Mouse (Mus musculus) neural tube, embryonic 13.5 days (tissue): ENCODE results near the gene Mrtfa. TPM values are rescaled to one million over a fixed set of nuclear protein-coding genes. Genes with fewer than 3 reads are reported as not detected.

Experiments
- ATAC-seq: fragments of 200-750 bp; cut with Nextera tagmentation; 2 replicates; pipeline ENCODE4 v1.8.0; 2017; ENCODE audit warnings: low read depth, mild to moderate bottlenecking, moderate TSS enrichment, moderate library complexity
- H3K27ac ChIP-seq: fragments of 300-500 bp; sonication (generic); replicated peaks from 2 replicates; pipeline ENCODE4 v1.5.1; 2015; ENCODE audit warnings: moderate library complexity, mild to moderate bottlenecking, inconsistent platforms
- H3K27me3 ChIP-seq: fragments of 300-500 bp; sonication (generic); 2 replicates; pipeline ENCODE4 v1.6.1; 2015; ENCODE audit warnings: mild to moderate bottlenecking, inconsistent platforms
- H3K36me3 ChIP-seq: fragments of 300-500 bp; sonication (generic); 2 replicates; pipeline ENCODE4 v1.6.1; 2015; ENCODE audit warnings: mild to moderate bottlenecking, inconsistent platforms
- H3K4me1 ChIP-seq: fragments of 300-500 bp; sonication (generic); replicated peaks from 2 replicates; pipeline ENCODE4 v1.6.1; 2015; ENCODE audit warnings: inconsistent platforms
- H3K4me2 ChIP-seq: fragments of 300-500 bp; sonication (generic); 2 replicates; pipeline ENCODE4 v1.6.1; 2015; ENCODE audit warnings: inconsistent platforms, mild to moderate bottlenecking, moderate library complexity
- H3K4me3 ChIP-seq: fragments of 300-500 bp; sonication (generic); 2 replicates; pipeline ENCODE4 v1.5.1; 2015; ENCODE audit warnings: mild to moderate bottlenecking, inconsistent platforms
- H3K9ac ChIP-seq: fragments of 300-500 bp; sonication (generic); 2 replicates; pipeline ENCODE4 v1.6.1; 2015; ENCODE audit warnings: moderate library complexity, mild to moderate bottlenecking, inconsistent platforms
- H3K9me3 ChIP-seq: fragments of 300-500 bp; sonication (generic); 2 replicates; pipeline ENCODE4 v1.6.1; 2016; ENCODE audit warnings: inconsistent platforms
- WGBS: fragments of 180-500 bp; shearing (Covaris S2); methylation state at CpG from one replicate; pipeline ENCODE4 v1.1.7; 2015; 5-methylcytosine and 5-hydroxymethylcytosine counted together
- polyA plus RNA-seq: library from polyadenylated mRNA; unstranded; fragments of >200 nt; fragmentation: Nextera tagmentation; extraction: Ambion mirVana; gene quantifications from 2 replicates; pipeline ENCODE4 v1.2.1, GENCODE M21; 2015

Mrtfa gene
- 23.3 and 27.1 TPM in 2 replicates for polyA plus RNA-seq

GRCm38 (mm10) chr15:81190630-81191178 is at the start of gene Mrtfa:
Gene Mrtfa, minus strand, starts transcription at chr15:81190757.
- Histone ChIP-seq H3K9ac (peak within 1 kb of the TSS; percentile 97), H3K4me3 (peak within 1 kb of the TSS; percentile 98), H3K4me1 (peaks cover 30% of the 10 kb centered on the region), H3K36me3 (peaks cover 8% of the 10 kb centered on the region), H3K27me3 (no peaks in the 10 kb centered on the region), H3K9me3 (no peaks in the 10 kb centered on the region), H3K4me2 (peak within 1 kb of the TSS; percentile 85), H3K27ac (peak within 1 kb of the TSS; percentile 87)
- WGBS, result under 1% methylated on average over 48 of the region's 48 CpGs
- peak; percentile 99 for ATAC-seq

GRCm38 (mm10) chr15:81239794-81240343 is 49.3 kb upstream of the Mrtfa start:
- Histone ChIP-seq H3K4me1 (peaks cover 16% of the 10 kb centered on the region), H3K4me3 (no peak overlapping the region), H3K27me3 (peaks cover 16% of the 10 kb centered on the region), H3K27ac (no peak overlapping the region), H3K4me2 (no peak overlapping the region), H3K36me3 (no peaks in the 10 kb centered on the region), H3K9me3 (0 out of 2 replicates have a peak, but pooled peaks cover 4% of the 10 kb centered on the region), H3K9ac (no peak overlapping the region)
- WGBS, result 76% methylated on average over 13 of the region's 13 CpGs
- ATAC-seq, result no peak

GRCm38 (mm10) chr15:81239261-81239660 is 48.7 kb upstream of the Mrtfa start:
- peaks cover 18% of the 10 kb centered on the region for H3K4me1 ChIP-seq
- peaks cover 16% of the 10 kb centered on the region for H3K27me3 ChIP-seq
- 31% methylated on average over 7 of the region's 7 CpGs for WGBS
- H3K9me3 ChIP-seq, result 0 out of 2 replicates have a peak, but pooled peaks cover 1% of the 10 kb centered on the region
- H3K9ac ChIP-seq, result no peak overlapping the region
- no peaks in the 10 kb centered on the region for H3K36me3 ChIP-seq
- no peak overlapping the region for H3K4me2 ChIP-seq
- no peak overlapping the region for H3K4me3 ChIP-seq
- H3K27ac ChIP-seq, result no peak overlapping the region
- ATAC-seq, result no peak

- ATAC-seq, result no peak
- WGBS, result 92% methylated on average over 18 of the region's 18 CpGs
- no peaks in the 10 kb centered on the region for H3K36me3 ChIP-seq
- H3K4me2 ChIP-seq, result no peak overlapping the region
- peaks cover 16% of the 10 kb centered on the region for H3K27me3 ChIP-seq
- H3K4me1 ChIP-seq, result peaks cover 18% of the 10 kb centered on the region
- H3K4me3 ChIP-seq, result no peak overlapping the region
- no peaks in the 10 kb centered on the region for H3K9me3 ChIP-seq
- H3K9ac ChIP-seq, result no peak overlapping the region
- no peak overlapping the region for H3K27ac ChIP-seq
These were observed 46.9 kb upstream of the Mrtfa start for GRCm38 (mm10) chr15:81237471-81237870.

DNA sequence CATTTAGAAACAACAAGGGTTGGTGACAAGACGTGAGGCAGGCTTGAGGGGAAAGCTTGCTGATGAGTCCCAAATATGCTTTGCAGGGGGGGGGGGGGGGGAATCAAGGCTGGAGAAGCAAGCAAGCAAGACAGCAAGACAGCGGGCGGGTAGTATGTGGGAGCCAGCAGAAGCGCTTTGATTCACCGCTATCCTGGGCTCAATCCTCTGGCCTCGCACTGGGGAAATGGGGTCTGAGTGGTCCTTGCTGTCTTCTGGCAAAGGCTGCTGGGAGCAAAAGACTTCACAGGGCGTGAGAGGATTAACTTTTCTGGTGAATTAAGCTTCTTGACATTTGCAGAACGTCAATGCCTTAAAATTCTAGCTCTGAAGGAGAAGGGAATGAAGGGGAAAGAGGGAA is 45.5 kb upstream of the Mrtfa start:
- no peak overlapping the region for H3K27ac ChIP-seq
- H3K4me1 ChIP-seq, result peaks cover 18% of the 10 kb centered on the region
- peak overlapping the region; percentile 66 for H3K9ac ChIP-seq
- no peaks in the 10 kb centered on the region for H3K9me3 ChIP-seq
- H3K4me3 ChIP-seq, result peak overlapping the region; percentile 43
- WGBS, result 2% methylated on average over 8 of the region's 8 CpGs
- no peak for ATAC-seq
- peak overlapping the region; percentile 71 for H3K4me2 ChIP-seq
- peaks cover 16% of the 10 kb centered on the region for H3K27me3 ChIP-seq
- H3K36me3 ChIP-seq, result no peaks in the 10 kb centered on the region

DNA sequence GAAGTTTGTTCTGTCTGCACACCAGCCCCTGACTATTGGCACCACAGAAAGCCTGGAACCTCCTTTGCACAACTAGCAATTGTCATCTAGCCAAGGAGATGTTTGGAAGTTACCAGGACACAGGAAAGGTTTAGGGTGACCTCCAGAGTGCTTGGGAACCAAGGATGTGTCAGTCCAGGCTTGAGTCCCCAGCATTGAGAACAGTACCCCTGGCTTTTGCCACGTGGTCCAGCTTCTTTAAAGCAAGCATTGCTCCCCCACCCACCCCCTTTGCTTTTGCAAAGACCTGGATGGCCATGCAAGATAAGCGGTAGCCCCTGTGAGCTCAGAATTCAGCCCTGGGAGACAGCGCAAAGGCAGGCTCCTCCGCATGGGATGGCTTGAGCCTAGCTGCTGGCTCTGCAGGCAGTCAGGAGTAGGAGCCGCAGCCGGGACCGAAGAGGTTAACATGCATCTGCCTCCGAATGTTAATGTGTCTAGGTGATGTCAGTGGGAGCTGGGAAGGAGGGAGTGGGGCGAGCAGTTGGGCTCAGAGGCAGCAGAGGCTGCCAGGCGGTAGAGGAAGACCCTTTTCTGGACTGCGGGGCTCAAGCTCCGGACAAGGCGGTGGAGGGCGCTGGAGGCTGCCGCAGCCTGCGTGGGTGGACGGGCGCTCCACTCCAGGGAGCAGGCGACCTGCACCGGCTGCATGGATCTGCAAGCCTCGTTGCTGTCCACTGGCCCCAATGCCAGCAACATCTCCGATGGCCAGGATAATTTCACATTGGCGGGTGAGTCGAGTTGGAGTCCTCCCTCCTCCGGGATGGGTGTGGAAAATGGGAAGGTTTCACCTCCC is 44.7 kb upstream of the Mrtfa start, which contains the start of gene Mchr1:
Gene Mchr1 (plus strand): TSS at position 414 of the 835 bp plus-strand sequence.
- H3K36me3 ChIP-seq, result no peaks in the 10 kb centered on the region
- no peak within 1 kb of the TSS for H3K27ac ChIP-seq
- H3K27me3 ChIP-seq, result peaks cover 16% of the 10 kb centered on the region
- peak; percentile 90 for ATAC-seq
- H3K4me1 ChIP-seq, result peaks cover 18% of the 10 kb centered on the region
- WGBS, result 1% methylated on average over 25 of the region's 25 CpGs
- H3K4me3 ChIP-seq, result peak within 1 kb of the TSS; percentile 43
- peak within 1 kb of the TSS; percentile 66 for H3K9ac ChIP-seq
- no peaks in the 10 kb centered on the region for H3K9me3 ChIP-seq
- H3K4me2 ChIP-seq, result peak within 1 kb of the TSS; percentile 71

DNA sequence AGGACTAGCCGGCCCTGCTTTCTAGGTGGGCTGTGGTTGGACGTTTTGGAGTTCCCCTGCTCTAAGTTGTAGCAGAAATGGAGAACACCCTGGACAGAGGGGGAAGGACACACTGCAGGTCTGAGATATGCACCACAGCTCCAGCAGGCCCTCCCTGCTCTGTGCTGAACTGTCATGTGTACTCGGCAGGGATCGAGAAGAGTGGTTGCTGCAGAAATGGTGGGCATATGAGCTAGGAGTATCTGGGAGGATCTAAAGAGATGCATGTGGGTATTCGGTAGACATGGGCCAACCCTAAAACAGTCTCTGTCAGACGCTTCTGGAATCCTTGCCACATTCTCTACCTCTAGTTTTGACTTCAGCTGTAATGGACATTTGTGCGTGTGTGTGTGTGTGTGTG is 40.8 kb upstream of the Mrtfa start:
- Histone ChIP-seq H3K36me3 (no peaks in the 10 kb centered on the region), H3K9me3 (no peaks in the 10 kb centered on the region), H3K27me3 (peaks cover 2% of the 10 kb centered on the region; the same call in 1 of the 2 replicates), H3K4me2 (no peak overlapping the region), H3K9ac (no peak overlapping the region), H3K4me3 (no peak overlapping the region), H3K27ac (no peak overlapping the region), H3K4me1 (peaks cover 21% of the 10 kb centered on the region)
- ATAC-seq, result no peak
- WGBS, result 81% methylated on average over 7 of the region's 7 CpGs

DNA sequence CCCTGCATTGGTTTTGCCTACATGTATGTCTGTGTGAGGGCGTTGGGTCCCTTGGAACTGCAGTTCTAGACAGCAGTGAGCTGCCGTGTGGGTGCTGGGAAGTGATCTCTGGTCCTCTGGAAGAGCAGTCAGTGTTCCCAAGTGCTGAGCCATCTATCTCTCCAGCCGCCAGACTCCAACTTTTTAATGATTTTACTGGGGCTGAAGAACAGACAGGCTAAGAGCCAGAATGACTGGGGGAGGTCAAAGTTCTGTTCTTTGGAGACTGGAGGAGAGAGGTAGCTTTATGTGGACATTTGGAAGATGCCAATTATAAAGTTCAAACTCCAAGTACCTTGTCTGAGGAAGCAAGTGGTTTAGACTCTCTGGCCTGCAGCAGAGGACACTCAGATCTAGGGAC is 39.2 kb upstream of the Mrtfa start:
- Histone ChIP-seq H3K27me3 (no peaks in the 10 kb centered on the region), H3K9ac (no peak overlapping the region), H3K4me3 (no peak overlapping the region), H3K4me2 (no peak overlapping the region), H3K27ac (no peak overlapping the region), H3K36me3 (no peaks in the 10 kb centered on the region), H3K9me3 (no peaks in the 10 kb centered on the region), H3K4me1 (peaks cover 6% of the 10 kb centered on the region)
- ATAC-seq, result no peak
- 71% methylated on average over 3 of the region's 3 CpGs for WGBS

DNA sequence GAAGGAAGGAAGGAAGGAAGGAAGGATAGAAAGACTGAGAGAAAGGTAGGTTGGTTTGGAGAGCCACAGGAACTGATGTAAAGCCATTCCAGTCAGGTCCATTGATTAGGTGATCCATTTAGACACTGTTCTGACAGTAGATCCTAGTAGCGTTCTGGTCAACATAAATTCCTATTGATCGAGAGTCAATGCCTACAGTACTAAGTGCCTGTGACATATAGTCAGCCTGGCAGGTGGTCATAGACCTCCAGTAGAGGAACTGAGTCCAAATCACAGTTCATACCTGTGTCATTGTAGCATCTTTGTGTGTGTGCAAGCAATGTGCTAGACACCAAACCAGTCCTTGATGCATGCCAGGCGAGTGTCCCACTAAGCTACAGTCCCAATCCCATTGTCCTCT is 37.7 kb upstream of the Mrtfa start:
- H3K4me2 ChIP-seq, result no peak overlapping the region
- WGBS, result 90% methylated on average over 3 of the region's 3 CpGs
- H3K9me3 ChIP-seq, result no peaks in the 10 kb centered on the region
- H3K4me1 ChIP-seq, result 0 out of 2 replicates have a peak, but pooled peaks cover 5% of the 10 kb centered on the region
- H3K4me3 ChIP-seq, result no peak overlapping the region
- H3K36me3 ChIP-seq, result no peaks in the 10 kb centered on the region
- no peaks in the 10 kb centered on the region for H3K27me3 ChIP-seq
- H3K9ac ChIP-seq, result no peak overlapping the region
- H3K27ac ChIP-seq, result no peak overlapping the region
- ATAC-seq, result no peak

GRCm38 (mm10) chr15:81227275-81227674 is 36.7 kb upstream of the Mrtfa start:
- H3K9me3 ChIP-seq, result no peaks in the 10 kb centered on the region
- no peak overlapping the region for H3K9ac ChIP-seq
- no peak overlapping the region for H3K4me3 ChIP-seq
- no peak for ATAC-seq
- 0 out of 2 replicates have a peak, but pooled peaks cover 5% of the 10 kb centered on the region for H3K4me1 ChIP-seq
- 91% methylated on average over 3 of the region's 3 CpGs for WGBS
- H3K4me2 ChIP-seq, result no peak overlapping the region
- no peaks in the 10 kb centered on the region for H3K27me3 ChIP-seq
- no peak overlapping the region for H3K27ac ChIP-seq
- no peaks in the 10 kb centered on the region for H3K36me3 ChIP-seq

DNA sequence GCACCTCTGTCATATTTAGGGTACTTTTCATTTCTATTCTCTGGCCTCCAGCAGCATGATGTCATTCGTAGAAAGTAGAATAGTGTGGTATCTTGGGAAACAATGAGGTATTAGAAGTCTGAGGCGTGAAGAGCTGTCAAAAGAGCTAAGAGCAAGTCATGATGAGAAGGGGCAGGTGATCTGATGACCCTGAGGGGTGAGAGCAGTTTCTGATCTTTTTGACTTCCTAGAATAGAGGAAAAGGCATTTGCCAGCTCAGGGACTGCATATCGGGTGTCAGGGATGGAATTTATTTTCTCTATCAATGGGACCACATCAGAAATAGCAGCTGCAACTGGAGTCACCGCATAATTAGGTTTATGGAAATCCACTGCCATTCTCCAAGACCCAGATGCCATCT is 36.2 kb upstream of the Mrtfa start:
- 50% methylated on average over 4 of the region's 4 CpGs for WGBS
- no peak for ATAC-seq
- no peaks in the 10 kb centered on the region for H3K9me3 ChIP-seq
- H3K36me3 ChIP-seq, result no peaks in the 10 kb centered on the region
- no peak overlapping the region for H3K27ac ChIP-seq
- no peaks in the 10 kb centered on the region for H3K27me3 ChIP-seq
- H3K4me2 ChIP-seq, result no peak overlapping the region
- 0 out of 2 replicates have a peak, but pooled peaks cover 5% of the 10 kb centered on the region for H3K4me1 ChIP-seq
- no peak overlapping the region for H3K9ac ChIP-seq
- H3K4me3 ChIP-seq, result no peak overlapping the region

DNA sequence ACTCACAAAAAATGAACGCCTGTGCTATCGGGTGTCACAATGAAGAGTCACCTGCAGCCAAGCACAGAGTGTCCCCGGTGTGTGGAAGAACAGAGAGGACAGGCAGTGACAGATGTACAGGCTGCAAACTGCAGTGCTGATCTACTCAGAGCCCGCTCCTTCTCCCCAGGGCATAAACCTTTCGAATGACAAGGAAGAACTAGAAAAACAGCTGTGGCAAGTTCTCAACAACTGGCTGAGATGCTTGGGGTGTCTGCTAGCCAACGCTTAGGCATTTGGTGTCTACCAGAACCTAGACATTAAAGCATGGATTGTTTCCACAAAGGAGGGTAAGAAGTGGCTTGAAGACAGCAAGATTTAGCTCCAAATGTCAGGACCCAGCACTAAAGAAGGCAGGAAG is 35.2 kb upstream of the Mrtfa start:
- Histone ChIP-seq H3K4me1 (0 out of 2 replicates have a peak, but pooled peaks cover 5% of the 10 kb centered on the region), H3K4me3 (no peak overlapping the region), H3K9ac (no peak overlapping the region), H3K36me3 (no peaks in the 10 kb centered on the region), H3K4me2 (no peak overlapping the region), H3K9me3 (no peaks in the 10 kb centered on the region), H3K27me3 (no peaks in the 10 kb centered on the region), H3K27ac (no peak overlapping the region)
- no peak for ATAC-seq
- 70% methylated on average over 6 of the region's 6 CpGs for WGBS
